Mouse (Mus musculus) hindbrain, embryonic 16.5 days (tissue): ENCODE measurements around the gene Dlec1. TPM values are rescaled to one million over a fixed set of nuclear protein-coding genes. Genes with fewer than 3 reads are reported as not detected.

Experiments used
- ATAC-seq: fragments of 200-750 bp; cut with Nextera tagmentation; 2 replicates; pipeline ENCODE4 v1.8.0; 2017; ENCODE audit warnings: moderate TSS enrichment, moderate library complexity
- H3K27ac ChIP-seq: fragments of 300-500 bp; sonication (generic); 2 replicates; pipeline ENCODE4 v1.5.1; 2014; ENCODE audit warnings: low read depth, mild to moderate bottlenecking, control low read depth, low read length, moderate library complexity
- H3K27me3 ChIP-seq: fragments of 300-500 bp; sonication (generic); replicated peaks from 2 replicates; pipeline ENCODE4 v1.6.1; 2014; ENCODE audit warnings: low read length; ENCODE audit not compliant: control insufficient read depth, insufficient read depth
- H3K36me3 ChIP-seq: fragments of 300-500 bp; sonication (generic); 2 replicates; pipeline ENCODE4 v1.6.1; 2014; ENCODE audit warnings: mild to moderate bottlenecking, low read length, moderate library complexity, mixed read lengths; ENCODE audit not compliant: control insufficient read depth, insufficient read depth
- H3K4me1 ChIP-seq: fragments of 300-500 bp; sonication (generic); 2 replicates; pipeline ENCODE4 v1.6.1; 2014; ENCODE audit warnings: low read depth, low read length; ENCODE audit not compliant: control insufficient read depth, insufficient read depth
- H3K4me2 ChIP-seq: fragments of 300-500 bp; sonication (generic); 2 replicates; pipeline ENCODE4 v1.6.1; 2014; ENCODE audit warnings: mild to moderate bottlenecking, low read length, control low read depth, moderate library complexity
- H3K4me3 ChIP-seq: fragments of 300-500 bp; sonication (generic); 2 replicates; pipeline ENCODE4 v1.5.1; 2014; ENCODE audit warnings: mild to moderate bottlenecking, low read length, control low read depth, moderate library complexity
- H3K9ac ChIP-seq: fragments of 300-500 bp; sonication (generic); 2 replicates; pipeline ENCODE4 v1.6.1; 2014; ENCODE audit warnings: low read depth, mild to moderate bottlenecking, control low read depth, low read length, moderate library complexity
- H3K9me3 ChIP-seq: fragments of 300-500 bp; sonication (generic); 2 replicates; pipeline ENCODE4 v1.6.1; 2014; ENCODE audit warnings: mild to moderate bottlenecking, low read length, moderate library complexity; ENCODE audit not compliant: control insufficient read depth
- WGBS: fragments of 180-500 bp; shearing (Covaris S2); extraction: QIAGEN DNeasy Blood & Tissue Kit; methylation state at CpG from one replicate; pipeline ENCODE4 v1.1.7; 2014; 5-methylcytosine and 5-hydroxymethylcytosine counted together
- polyA plus RNA-seq: library from polyadenylated mRNA; unstranded; fragments of >200 nt; fragmentation: Nextera tagmentation; extraction: Ambion mirVana; gene quantifications from 2 replicates; pipeline ENCODE4 v1.2.1, GENCODE M21; 2015

The Dlec1 gene
- 0.77 and 2.9 TPM in 2 replicates for polyA plus RNA-seq

DNA sequence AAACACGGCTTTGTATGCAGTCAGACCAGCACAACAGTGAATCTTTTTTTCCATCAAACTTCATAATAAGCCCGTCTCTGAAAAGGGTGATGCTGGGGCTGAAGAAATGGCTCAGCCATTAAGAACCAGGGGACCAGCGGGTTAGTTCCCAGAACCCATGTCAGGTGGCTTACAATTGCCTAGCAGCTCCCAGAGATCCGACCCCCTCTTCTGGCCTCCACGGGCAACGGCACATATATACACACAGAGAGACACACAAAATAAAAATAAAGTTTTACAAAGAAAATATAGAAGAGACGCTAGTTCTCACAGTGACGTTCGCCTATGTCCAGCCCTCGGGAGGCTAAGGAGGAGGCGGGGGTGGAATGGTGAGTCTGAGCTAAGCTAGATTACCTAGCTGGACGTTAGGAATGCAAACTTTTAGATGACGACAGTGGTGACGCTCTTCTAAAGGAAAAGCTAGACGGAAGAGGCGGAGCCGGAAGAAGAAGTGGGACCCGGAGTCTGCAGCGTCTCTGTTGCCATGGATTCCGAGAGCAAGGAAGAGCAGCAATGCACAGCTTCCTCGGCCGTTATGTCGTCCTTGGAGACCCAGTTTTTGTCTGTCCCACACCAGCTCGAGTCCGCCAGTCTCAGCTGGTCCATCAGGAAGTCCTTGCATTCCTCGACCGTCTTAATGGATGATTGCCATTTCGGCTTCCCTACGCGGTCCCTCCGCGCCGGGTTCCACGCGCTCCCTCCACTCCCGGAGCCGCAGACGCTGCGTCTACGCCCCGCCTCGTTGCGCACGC is at the start of gene Dlec1:
Dlec1 (plus strand) TSS at position 487 of the 791 bp plus-strand sequence.
- Histone ChIP-seq H3K4me2 (peak within 1 kb of the TSS; percentile 81), H3K9ac (peak within 1 kb of the TSS; percentile 67), H3K27me3 (peaks cover 6% of the 10 kb centered on the region; the same call in 1 of the 2 replicates), H3K36me3 (no peaks in the 10 kb centered on the region), H3K27ac (0 out of 2 replicates have a peak within 1 kb of the TSS, but pooled peaks have one; percentile 48), H3K4me1 (no peaks in the 10 kb centered on the region; the same call in 1 of the 2 replicates), H3K4me3 (peak within 1 kb of the TSS; percentile 76), H3K9me3 (no peaks in the 10 kb centered on the region)
- peak; percentile 94 for ATAC-seq
- 2% methylated on average over 44 of the region's 44 CpGs for WGBS

DNA sequence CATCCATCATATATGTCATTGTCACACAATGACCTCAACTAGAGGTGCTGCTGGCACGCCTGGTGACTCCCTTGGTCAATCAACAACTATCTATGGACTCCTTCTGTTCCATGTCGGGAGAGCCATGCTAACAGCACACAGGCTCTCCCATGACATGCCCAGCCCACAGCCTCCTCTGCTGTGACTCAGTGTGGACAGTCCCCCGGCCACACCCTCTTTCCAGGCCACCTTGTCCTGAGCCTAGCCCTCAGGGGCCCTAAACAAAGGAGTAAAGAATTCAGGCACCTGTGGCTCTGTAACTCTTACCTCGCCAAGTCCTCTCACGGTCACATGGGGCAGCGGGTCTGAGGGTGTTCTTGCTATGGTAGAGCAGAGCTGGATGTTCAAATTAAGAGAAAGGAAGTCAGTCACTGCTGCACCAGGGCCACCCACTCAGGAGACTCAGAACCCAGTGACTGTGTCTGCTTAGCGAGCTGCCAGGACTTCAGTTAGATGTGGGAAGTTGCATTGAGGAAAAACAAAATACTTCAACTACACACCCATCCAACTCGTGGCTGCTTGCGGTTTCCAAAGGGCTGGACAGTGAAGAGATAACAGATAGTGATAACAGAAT is 48.2 kb upstream of the Dlec1 start:
- Histone ChIP-seq H3K4me3 (no peak overlapping the region), H3K27me3 (peaks cover 7% of the 10 kb centered on the region), H3K4me2 (no peak overlapping the region), H3K36me3 (no peaks in the 10 kb centered on the region), H3K9ac (no peak overlapping the region), H3K4me1 (peaks cover 10% of the 10 kb centered on the region), H3K9me3 (no peaks in the 10 kb centered on the region), H3K27ac (no peak overlapping the region)
- no peak for ATAC-seq
- 86% methylated on average over 9 of the region's 9 CpGs for WGBS

DNA sequence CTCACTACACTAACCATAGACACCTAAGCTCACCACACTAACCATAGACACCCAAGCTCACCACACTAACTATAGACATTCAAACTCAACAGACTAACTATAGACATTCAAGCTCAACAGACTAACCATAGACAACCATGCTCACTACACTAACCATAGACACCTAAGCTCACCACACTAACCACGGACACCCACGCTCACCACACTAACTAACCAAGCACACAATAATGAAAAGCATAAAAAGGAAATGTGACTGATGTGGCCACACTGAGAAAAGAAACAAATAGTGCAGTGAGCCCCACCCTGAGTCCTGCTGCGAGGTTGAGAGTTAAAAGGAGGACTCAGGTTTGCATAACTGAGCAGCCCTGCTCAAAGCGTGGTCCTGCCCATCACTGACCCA is 46.9 kb upstream of the Dlec1 start:
- Histone ChIP-seq H3K9me3 (no peaks in the 10 kb centered on the region), H3K4me3 (no peak overlapping the region), H3K9ac (no peak overlapping the region), H3K4me1 (peaks cover 10% of the 10 kb centered on the region), H3K36me3 (no peaks in the 10 kb centered on the region), H3K27ac (no peak overlapping the region), H3K27me3 (peaks cover 7% of the 10 kb centered on the region), H3K4me2 (no peak overlapping the region)
- WGBS = 88% methylated on average over 4 of the region's 4 CpGs
- no peak for ATAC-seq

DNA sequence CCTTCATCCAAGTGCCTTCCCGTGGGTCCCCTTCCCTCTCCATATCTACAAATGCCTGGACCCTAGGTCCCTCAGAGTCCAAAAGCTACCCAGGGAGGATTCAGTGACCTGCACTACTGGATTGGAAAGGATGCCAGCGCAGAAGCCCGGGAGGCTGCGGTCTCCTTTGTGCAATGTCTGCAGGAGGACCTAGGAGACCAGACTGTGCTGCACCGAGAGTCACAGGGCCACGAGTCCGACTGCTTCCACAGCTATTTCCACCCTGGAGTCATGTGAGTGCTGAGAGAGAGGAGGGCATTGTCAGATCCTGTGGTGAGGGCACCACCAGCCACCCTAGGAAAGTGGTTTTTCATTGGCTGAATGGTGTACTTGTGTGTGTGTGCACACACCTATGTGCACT is 44.0 kb upstream of the Dlec1 start:
- Histone ChIP-seq H3K9me3 (no peaks in the 10 kb centered on the region), H3K4me2 (no peak overlapping the region), H3K36me3 (no peaks in the 10 kb centered on the region), H3K27ac (no peak overlapping the region), H3K27me3 (no peaks in the 10 kb centered on the region), H3K9ac (no peak overlapping the region), H3K4me1 (no peaks in the 10 kb centered on the region), H3K4me3 (no peak overlapping the region)
- no peak for ATAC-seq
- WGBS = 84% methylated on average over 7 of the region's 7 CpGs

DNA sequence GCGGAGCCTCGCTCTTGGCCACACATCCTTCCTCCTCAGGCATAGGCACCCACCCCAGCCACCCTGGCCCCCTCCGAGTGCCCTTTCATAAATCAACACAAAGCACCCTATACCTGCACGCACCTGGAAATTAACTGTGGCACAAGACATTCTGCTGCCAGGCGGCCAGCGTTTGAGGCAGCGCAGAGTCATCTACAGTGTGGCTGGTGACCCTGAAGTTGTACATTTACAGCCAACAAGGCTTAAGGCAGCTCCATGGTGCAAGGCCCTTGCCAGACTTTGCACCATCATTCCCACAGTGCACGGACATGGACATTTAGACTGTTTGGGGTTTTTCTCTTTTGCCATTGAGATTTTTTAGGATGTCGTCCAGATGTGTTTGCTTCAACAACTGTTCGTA is 41.6 kb upstream of the Dlec1 start:
- H3K9ac ChIP-seq = no peak overlapping the region
- no peak overlapping the region for H3K4me3 ChIP-seq
- H3K27me3 ChIP-seq = no peaks in the 10 kb centered on the region
- H3K36me3 ChIP-seq = no peaks in the 10 kb centered on the region
- H3K27ac ChIP-seq = no peak overlapping the region
- H3K9me3 ChIP-seq = no peaks in the 10 kb centered on the region
- no peak overlapping the region for H3K4me2 ChIP-seq
- no peak for ATAC-seq
- H3K4me1 ChIP-seq = no peaks in the 10 kb centered on the region
- 91% methylated on average over 10 of the region's 10 CpGs for WGBS

DNA sequence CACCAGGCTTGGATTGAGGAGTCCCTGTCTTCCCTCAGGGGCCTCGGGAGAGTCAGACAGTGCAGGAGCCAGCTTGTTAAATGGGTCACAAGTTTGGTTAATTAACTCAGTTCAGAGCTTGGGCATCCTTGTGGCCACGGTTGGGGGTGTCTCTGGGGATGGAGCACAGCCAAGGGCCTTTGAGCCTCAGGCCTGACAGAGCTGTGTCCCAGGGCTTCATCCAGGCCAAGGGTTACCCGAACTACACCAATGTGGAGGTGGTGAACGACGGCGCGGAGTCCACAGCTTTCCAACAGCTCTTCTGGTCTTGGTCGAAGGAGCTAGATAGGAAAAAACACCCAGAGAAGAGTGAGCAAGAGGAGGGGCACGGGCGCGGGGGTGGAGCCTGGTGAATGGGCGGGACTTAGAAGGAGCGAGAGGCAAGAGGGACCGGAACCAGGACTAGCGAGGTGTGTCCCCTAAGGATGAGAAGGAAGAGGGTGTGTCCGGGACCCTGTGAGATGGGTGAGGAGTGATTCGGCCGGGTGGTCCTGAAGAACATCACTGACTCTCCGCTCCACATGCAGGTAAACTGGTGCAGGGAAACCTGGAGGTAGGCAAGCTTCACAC is 39.1 kb upstream of the Dlec1 start:
- H3K27ac ChIP-seq = no peak overlapping the region
- ATAC-seq = no peak
- 30% methylated on average over 19 of the region's 19 CpGs for WGBS
- H3K4me2 ChIP-seq = no peak overlapping the region
- H3K36me3 ChIP-seq = no peaks in the 10 kb centered on the region
- H3K9ac ChIP-seq = no peak overlapping the region
- no peaks in the 10 kb centered on the region for H3K9me3 ChIP-seq
- H3K27me3 ChIP-seq = no peaks in the 10 kb centered on the region
- H3K4me3 ChIP-seq = no peak overlapping the region
- no peaks in the 10 kb centered on the region for H3K4me1 ChIP-seq

DNA sequence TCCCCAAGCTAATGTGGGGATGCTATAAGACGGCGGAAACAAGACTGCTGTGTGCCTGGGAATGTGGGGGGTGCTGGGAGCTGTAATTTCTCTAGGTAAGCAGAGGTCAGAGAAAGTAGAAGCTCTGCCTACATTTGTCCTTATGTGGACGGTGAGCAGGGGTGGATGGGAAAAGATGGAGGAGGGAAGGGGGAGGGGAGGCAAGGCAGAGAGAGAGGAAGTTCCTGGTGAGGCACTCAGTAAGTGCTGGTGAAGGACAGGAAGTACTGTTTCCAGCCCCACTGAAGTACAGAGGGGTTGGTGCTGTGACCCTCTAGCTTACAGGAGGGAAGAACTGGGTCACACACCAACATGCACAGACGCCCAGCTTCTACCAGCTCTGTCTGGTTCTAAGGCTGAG is 38.0 kb upstream of the Dlec1 start:
- H3K9me3 ChIP-seq = no peaks in the 10 kb centered on the region
- no peak overlapping the region for H3K9ac ChIP-seq
- WGBS = 75% methylated on average over 4 of the region's 4 CpGs
- H3K27ac ChIP-seq = no peak overlapping the region
- H3K4me1 ChIP-seq = no peaks in the 10 kb centered on the region
- H3K27me3 ChIP-seq = no peaks in the 10 kb centered on the region
- H3K36me3 ChIP-seq = no peaks in the 10 kb centered on the region
- no peak overlapping the region for H3K4me2 ChIP-seq
- H3K4me3 ChIP-seq = no peak overlapping the region
- no peak for ATAC-seq

DNA sequence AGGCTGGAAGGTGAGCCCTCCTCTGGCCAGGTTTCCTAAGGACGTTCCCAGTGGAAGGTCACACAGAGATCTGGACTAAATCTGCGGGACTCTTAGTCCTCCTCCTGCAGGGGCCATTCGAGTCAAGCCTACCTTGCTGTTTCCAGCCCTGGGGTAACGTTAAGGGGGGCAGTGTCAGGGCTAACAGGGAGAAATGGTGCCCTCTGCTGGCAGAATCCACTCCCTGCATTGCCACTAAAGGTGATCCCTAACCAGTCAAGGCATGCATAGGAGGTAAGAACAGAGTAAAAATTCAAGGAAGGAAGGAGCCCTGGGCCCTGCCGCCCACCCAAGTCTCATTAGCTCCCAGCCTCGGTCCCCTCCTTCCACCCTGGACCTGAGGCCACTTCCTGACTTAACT is 34.7 kb upstream of the Dlec1 start:
- Histone ChIP-seq H3K9me3 (no peaks in the 10 kb centered on the region), H3K9ac (no peak overlapping the region), H3K4me1 (no peaks in the 10 kb centered on the region), H3K4me2 (no peak overlapping the region), H3K27me3 (no peaks in the 10 kb centered on the region), H3K27ac (no peak overlapping the region), H3K4me3 (no peak overlapping the region), H3K36me3 (peaks cover 6% of the 10 kb centered on the region; the same call in 1 of the 2 replicates)
- ATAC-seq = peak; percentile 50; the same call in 1 of the 2 replicates
- WGBS = 1% methylated on average over 6 of the region's 6 CpGs

DNA sequence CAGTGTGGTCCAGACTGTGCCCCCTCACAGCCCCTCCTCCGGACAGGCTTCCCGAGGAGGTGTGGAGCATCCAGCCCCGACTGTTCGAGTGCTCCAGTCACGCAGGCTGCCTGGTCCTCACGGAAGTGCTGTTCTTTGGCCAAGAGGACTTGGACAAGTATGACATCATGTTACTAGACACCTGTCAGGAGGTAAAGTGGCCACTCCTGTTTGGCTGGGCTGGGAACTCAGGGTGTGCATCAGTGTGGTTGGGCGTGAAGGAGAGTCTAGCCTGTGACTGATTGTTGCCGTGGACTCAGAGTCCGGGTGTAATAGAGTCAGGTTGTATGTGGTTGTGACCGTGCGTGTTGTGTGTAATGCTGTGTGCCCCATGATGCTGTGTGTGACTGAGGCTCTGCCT is 34.0 kb upstream of the Dlec1 start:
- 93% methylated on average over 11 of the region's 11 CpGs for whole genome bisulfite sequencing
- Histone ChIP-seq H3K4me1 (no peaks in the 10 kb centered on the region), H3K36me3 (peaks cover 6% of the 10 kb centered on the region; the same call in 1 of the 2 replicates), H3K27ac (no peak overlapping the region), H3K9ac (no peak overlapping the region), H3K27me3 (no peaks in the 10 kb centered on the region), H3K4me2 (no peak overlapping the region), H3K9me3 (no peaks in the 10 kb centered on the region), H3K4me3 (no peak overlapping the region)
- no peak for ATAC-seq
